Mouse (Mus musculus) liver, embryonic 14.5 days (tissue): ENCODE data around the gene Mpp3.

Experiments
- CTCF ChIP-seq: IDR thresholded peaks from 2 replicates; pipeline ENCODE4 v1.5.1; 2016; ENCODE audit warnings: antibody characterized with exemption, low read depth, control low read depth
- EP300 ChIP-seq: IDR thresholded peaks from 2 replicates; pipeline ENCODE4 v1.6.1; 2016; ENCODE audit warnings: antibody characterized with exemption, low read depth

- no peak for TF ChIP-seq CTCF
- TF ChIP-seq EP300 = no peak
Measured at GRCm38 (mm10) chr11:101953441-101953840, 74.8 kb downstream of the Mpp3 start.
